Mouse (Mus musculus) E14TG2a.4 (cell line): ENCODE results near the gene Ergic1.

Experiments
- CTCF ChIP-seq: conservative IDR thresholded peaks from 2 replicates; pipeline ENCODE4 v1.5.1; 2014; ENCODE audit warnings: low read length
- NANOG ChIP-seq: IDR thresholded peaks from 2 replicates; pipeline ENCODE4 v1.6.1; 2014; ENCODE audit warnings: borderline replicate concordance, low read length, mixed read lengths
- POU5F1 ChIP-seq: IDR thresholded peaks from 2 replicates; pipeline ENCODE4 v1.6.1; 2014; ENCODE audit warnings: low read length, borderline replicate concordance

GRCm38 (mm10) chr17:26633186-26633585 is 71.9 kb downstream of the Ergic1 start:
- TF ChIP-seq POU5F1 (no peak), CTCF (no peak), NANOG (no peak)
